ENCODE assay signal across 8 mouse cellular contexts in the genomic region with DNA sequence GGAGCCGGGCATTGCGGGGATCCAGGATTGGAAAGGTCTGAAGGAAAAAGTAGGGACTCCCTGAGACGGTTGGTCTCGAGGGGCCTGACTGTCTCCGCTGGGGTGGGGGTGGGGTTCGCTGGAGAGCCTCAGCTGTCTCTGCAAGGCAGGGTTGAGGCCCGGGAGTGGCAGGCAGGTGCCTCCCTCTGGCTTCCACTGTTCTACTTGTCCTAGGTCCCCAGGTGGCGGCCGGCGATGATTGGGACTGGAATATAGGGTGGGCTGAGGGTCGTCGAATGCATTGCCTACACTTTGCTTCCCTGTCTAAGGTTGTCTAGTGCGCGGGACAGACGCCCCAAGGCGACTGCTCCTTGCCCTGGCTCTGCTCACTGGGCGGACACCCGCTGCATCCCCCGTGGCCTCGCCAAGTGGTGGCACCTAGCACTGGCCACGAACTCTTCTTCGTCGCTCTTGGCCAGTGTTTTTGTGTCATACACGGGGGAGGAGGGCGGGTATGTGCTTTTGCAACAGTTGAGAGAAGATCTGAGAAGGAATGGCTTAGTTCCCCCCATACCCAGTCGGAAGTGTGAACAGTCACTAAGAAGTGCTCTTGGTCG. TPM values are rescaled to one million over a fixed set of nuclear protein-coding genes. Genes with fewer than 3 reads are reported as not detected.
DNase-seq lines count a peak whose midpoint lies in the region; ATAC-seq and TF ChIP-seq lines count a peak whose summit lies in the region.

No protein-coding gene starts in this region.

- 18% methylated on average over 27 of the region's 27 CpGs for WGBS in forebrain, embryonic 12.5 days
- 23% methylated on average over 25 of the region's 27 CpGs for WGBS in intestine, postnatal 0 days

- no peak overlapping the region for H3K27ac ChIP-seq in forebrain, embryonic 12.5 days
- H3K27ac ChIP-seq in intestine, postnatal 0 days (ENCODE audit: low read depth, low read length): peak overlapping the region; percentile 70

- peak overlapping the region; percentile 48 for H3K4me3 ChIP-seq in forebrain, embryonic 12.5 days (replicated peaks)
- peak overlapping the region; percentile 48 for H3K4me3 ChIP-seq in intestine, postnatal 0 days (ENCODE audit: low read depth, low read length)

- H3K4me1 ChIP-seq in forebrain, embryonic 12.5 days: no peaks in the 10 kb centered on the region
- H3K4me1 ChIP-seq in intestine, postnatal 0 days (replicated peaks; ENCODE audit: control insufficient read depth, insufficient read depth, low read length): 0 out of 2 replicates have a peak, but pooled peaks cover 2% of the 10 kb centered on the region

- no peaks in the 10 kb centered on the region for H3K9me3 ChIP-seq in forebrain, embryonic 12.5 days
- no peaks in the 10 kb centered on the region for H3K9me3 ChIP-seq in intestine, postnatal 0 days (ENCODE audit: control insufficient read depth)

- H3K4me2 ChIP-seq in forebrain, embryonic 12.5 days: peak overlapping the region; percentile 65
- H3K4me2 ChIP-seq in intestine, postnatal 0 days (replicated peaks; ENCODE audit: low read depth): peak overlapping the region; percentile 65

- H3K9ac ChIP-seq in forebrain, embryonic 12.5 days: peak overlapping the region; percentile 42; the same call in 1 of the 2 replicates
- peak overlapping the region; percentile 50 for H3K9ac ChIP-seq in intestine, postnatal 0 days (ENCODE audit: low read depth, low read length)

- peak; percentile 20 to 24 for DNase-seq in right cerebral cortex, postnatal 10 days (ENCODE audit: low spot score in 2 of 2)
- DNase-seq in right cerebral cortex, adult 2 months (ENCODE audit: low spot score in 2 of 2): no peak
- peak; percentile 42 for DNase-seq in adrenal gland, postnatal 14 days
- DNase-seq in spleen, postnatal 36 days (ENCODE audit: low spot score in 2 of 2): peak; percentile 10
- DNase-seq in retina, embryonic 14.5 days (ENCODE audit: low spot score): no peak

- ATAC-seq in forebrain, embryonic 12.5 days (ENCODE audit: low FRiP score): peak; percentile 79
- peak; percentile 57 for ATAC-seq in intestine, postnatal 0 days
- peak; percentile 80 for ATAC-seq in megakaryocyte-erythroid progenitor cell, adult 5-6 weeks (replicated peaks; ENCODE audit: low FRiP score, low TSS enrichment, poor library complexity, severe bottlenecking)

- H3K36me3 ChIP-seq in forebrain, embryonic 12.5 days (replicated peaks): no peaks in the 10 kb centered on the region
- H3K36me3 ChIP-seq in intestine, postnatal 0 days (ENCODE audit: control insufficient read depth, insufficient read depth): no peaks in the 10 kb centered on the region

- TF ChIP-seq CTCF in intestine, postnatal 0 days (IDR thresholded peaks at IDR 0.05; ENCODE audit: low read depth): 0 out of 2 replicates have a peak, but pooled peaks have one; percentile 1

- H3K27me3 ChIP-seq in forebrain, embryonic 12.5 days: no peaks in the 10 kb centered on the region
- H3K27me3 ChIP-seq in intestine, postnatal 0 days (replicated peaks; ENCODE audit: control insufficient read depth, insufficient read depth, low read length): no peaks in the 10 kb centered on the region

RNA-seq across cellular contexts. Expression of a gene that starts 4.6 kb away (rescaled TPM):
- 15.7 and 18.1 TPM in 2 replicates for total RNA-seq in adrenal gland, postnatal 14 days (2021)
- polyA plus RNA-seq in forebrain, embryonic 12.5 days (2016; fragmentation: Nextera tagmentation; extraction: Ambion mirVana): 5.8 and 5.9 TPM in 2 replicates
- polyA plus RNA-seq in intestine, postnatal 0 days (2015; fragmentation: Nextera tagmentation; extraction: Ambion mirVana): 17.8 and 18.0 TPM in 2 replicates
- total RNA-seq in megakaryocyte-erythroid progenitor cell, adult 5-6 weeks (2014; fragmentation: Nextera tagmentation): 4.3 and 5.1 TPM in 2 replicates
- 10.8 and 12.0 TPM in 2 replicates for total RNA-seq in megakaryocyte-erythroid progenitor cell, adult 5-6 weeks (2017)

Comparison
In these comparisons a context has a peak if more than half of its experiments do, and no peak if none do; other contexts are left out.
1. DNase-seq: peak in right cerebral cortex, postnatal 10 days (2 of 2), adrenal gland, postnatal 14 days (single experiment) and spleen, postnatal 36 days (2 of 2); none in right cerebral cortex, adult 2 months (0 of 2) and retina, embryonic 14.5 days (single experiment).
2. Peak in every context shown above with its lines, with median percentiles within 50 percentile points of each other: ATAC-seq.